Mouse (Mus musculus) heart, postnatal 0 days (tissue): ENCODE results near the gene Eml4. TPM values are rescaled to one million over a fixed set of nuclear protein-coding genes. Genes with fewer than 3 reads are reported as not detected.

ENCODE experiments used
- ATAC-seq: fragments of 200-750 bp; cut with Nextera tagmentation; 2 replicates; pipeline ENCODE4 v1.8.0; 2017; ENCODE audit warnings: low read depth, moderate number of reproducible peaks, moderate library complexity; ENCODE audit not compliant: insufficient read depth
- DNase-seq: peaks from one replicate; pipeline ENCODE4 v3.0.0-alpha.2; 2016; ENCODE audit warnings: low spot score
- H3K27ac ChIP-seq: fragments of 300-500 bp; sonication (generic); 2 replicates; pipeline ENCODE4 v1.5.1; 2014; ENCODE audit warnings: low read depth, mild to moderate bottlenecking
- H3K27me3 ChIP-seq: fragments of 300-500 bp; sonication (generic); 2 replicates; pipeline ENCODE4 v1.6.1; 2014; ENCODE audit warnings: low read length, mixed read lengths; ENCODE audit not compliant: control insufficient read depth, insufficient read depth
- H3K36me3 ChIP-seq: fragments of 300-500 bp; sonication (generic); replicated peaks from 2 replicates; pipeline ENCODE4 v1.6.1; 2014; ENCODE audit warnings: low read length, mixed read lengths; ENCODE audit not compliant: control insufficient read depth, insufficient read depth
- H3K4me1 ChIP-seq: fragments of 300-500 bp; sonication (generic); 2 replicates; pipeline ENCODE4 v1.6.1; 2014; ENCODE audit warnings: antibody characterized with exemption; ENCODE audit not compliant: control insufficient read depth, insufficient read depth
- H3K4me2 ChIP-seq: fragments of 300-500 bp; sonication (generic); 2 replicates; pipeline ENCODE4 v1.6.1; 2014; ENCODE audit warnings: low read depth, mild to moderate bottlenecking, low read length, moderate library complexity
- H3K4me3 ChIP-seq: fragments of 300-500 bp; sonication (generic); 2 replicates; pipeline ENCODE4 v1.5.1; 2014; ENCODE audit warnings: low read depth, low read length
- H3K9ac ChIP-seq: fragments of 300-500 bp; sonication (generic); replicated peaks from 2 replicates; pipeline ENCODE4 v1.6.1; 2014; ENCODE audit warnings: low read depth, low read length, mixed read lengths
- H3K9me3 ChIP-seq: fragments of 300-500 bp; sonication (generic); replicated peaks from 2 replicates; pipeline ENCODE4 v1.6.1; 2016; ENCODE audit warnings: low read length; ENCODE audit not compliant: control insufficient read depth
- CTCF ChIP-seq: IDR thresholded peaks from 2 replicates; pipeline ENCODE4 v1.5.1; 2016; ENCODE audit warnings: antibody characterized with exemption, control low read depth, low read depth
- EP300 ChIP-seq: IDR thresholded peaks from 2 replicates; pipeline ENCODE4 v1.6.1; 2016; ENCODE audit warnings: antibody characterized with exemption, low read depth
- WGBS: fragments of 180-500 bp; shearing (Covaris S2); extraction: QIAGEN DNeasy Blood & Tissue Kit; methylation state at CpG from one replicate; pipeline ENCODE4 v1.1.7; 2014; 5-methylcytosine and 5-hydroxymethylcytosine counted together
- polyA plus RNA-seq: library from polyadenylated mRNA; unstranded; fragments of >200 nt; fragmentation: Nextera tagmentation; extraction: Ambion mirVana; gene quantifications from 2 replicates; pipeline ENCODE4 v1.2.1, GENCODE M21; 2015
- total RNA-seq: library from RNA; depleted of rRNA; stranded (reverse); fragments of >200 nt; gene quantifications from 2 replicates; pipeline ENCODE4 v1.2.3, GENCODE M21; 2014; ENCODE audit warnings: low replicate concordance

The Eml4 gene
- total and polyA plus RNA-seq, 2 experiments from 2014 or later = 5.0 to 15.6 TPM

DNA sequence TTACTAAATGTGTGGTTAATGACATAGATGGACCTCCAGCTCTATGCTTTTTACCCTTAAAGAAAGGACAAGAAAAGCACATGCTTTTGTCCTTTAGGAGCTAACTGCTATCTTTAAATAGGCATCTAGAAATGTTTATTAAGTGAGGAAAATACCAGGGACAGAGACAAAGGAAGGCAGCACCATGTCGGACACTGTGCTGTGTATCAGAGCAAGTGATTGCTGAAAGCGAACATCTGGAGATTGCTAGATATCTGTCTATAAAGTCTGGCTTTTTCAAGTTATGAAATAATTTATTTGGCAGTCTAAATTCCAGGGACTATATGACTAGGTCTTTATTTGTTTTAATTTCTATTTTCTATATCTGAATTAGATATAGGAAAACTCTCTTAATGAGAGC lies 4.8 kb downstream of the Eml4 start:
- DNase-seq (no peak), ATAC-seq (no peak)
- no peaks in the 10 kb centered on the region for H3K36me3 ChIP-seq
- no peaks in the 10 kb centered on the region for H3K27me3 ChIP-seq
- H3K9me3 ChIP-seq = no peaks in the 10 kb centered on the region
- TF ChIP-seq EP300 (no peak), CTCF (no peak)
- H3K4me1 ChIP-seq = peaks cover 15% of the 10 kb centered on the region
- H3K4me3 ChIP-seq = no peak overlapping the region
- H3K4me2 ChIP-seq = no peak overlapping the region
- 62% methylated on average over 2 of the region's 2 CpGs for WGBS
- no peak overlapping the region for H3K27ac ChIP-seq
- no peak overlapping the region for H3K9ac ChIP-seq

DNA sequence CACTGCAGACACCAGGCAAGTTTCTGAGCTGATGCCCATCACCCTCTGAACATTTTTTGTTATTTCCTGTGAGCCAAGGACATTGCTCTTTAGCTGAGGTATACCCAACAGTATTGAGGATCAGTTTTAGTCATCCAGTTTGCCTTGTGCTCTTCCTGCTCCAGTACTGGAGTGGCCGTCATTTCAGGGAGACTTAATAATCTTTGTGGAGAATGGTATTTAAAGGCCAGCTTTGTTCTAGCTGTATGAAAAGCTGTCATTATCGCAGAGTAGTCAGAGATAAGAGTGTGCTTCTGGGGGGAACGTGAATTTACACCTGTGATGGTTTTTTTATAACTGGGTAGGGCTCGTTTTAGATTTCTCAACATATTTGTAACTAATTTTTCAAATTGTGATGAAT lies 9.2 kb downstream of the Eml4 start:
- ATAC-seq (no peak), DNase-seq (no peak)
- H3K27ac ChIP-seq = no peak overlapping the region
- H3K4me2 ChIP-seq = no peak overlapping the region
- H3K9me3 ChIP-seq = no peaks in the 10 kb centered on the region
- H3K9ac ChIP-seq = no peak overlapping the region
- no peaks in the 10 kb centered on the region for H3K36me3 ChIP-seq
- no peak overlapping the region for H3K4me3 ChIP-seq
- TF ChIP-seq EP300 (no peak), CTCF (no peak)
- H3K27me3 ChIP-seq = no peaks in the 10 kb centered on the region
- 28% methylated on average over 4 of the region's 4 CpGs for WGBS
- peaks cover 9% of the 10 kb centered on the region; the same call in 1 of the 2 replicates for H3K4me1 ChIP-seq

DNA sequence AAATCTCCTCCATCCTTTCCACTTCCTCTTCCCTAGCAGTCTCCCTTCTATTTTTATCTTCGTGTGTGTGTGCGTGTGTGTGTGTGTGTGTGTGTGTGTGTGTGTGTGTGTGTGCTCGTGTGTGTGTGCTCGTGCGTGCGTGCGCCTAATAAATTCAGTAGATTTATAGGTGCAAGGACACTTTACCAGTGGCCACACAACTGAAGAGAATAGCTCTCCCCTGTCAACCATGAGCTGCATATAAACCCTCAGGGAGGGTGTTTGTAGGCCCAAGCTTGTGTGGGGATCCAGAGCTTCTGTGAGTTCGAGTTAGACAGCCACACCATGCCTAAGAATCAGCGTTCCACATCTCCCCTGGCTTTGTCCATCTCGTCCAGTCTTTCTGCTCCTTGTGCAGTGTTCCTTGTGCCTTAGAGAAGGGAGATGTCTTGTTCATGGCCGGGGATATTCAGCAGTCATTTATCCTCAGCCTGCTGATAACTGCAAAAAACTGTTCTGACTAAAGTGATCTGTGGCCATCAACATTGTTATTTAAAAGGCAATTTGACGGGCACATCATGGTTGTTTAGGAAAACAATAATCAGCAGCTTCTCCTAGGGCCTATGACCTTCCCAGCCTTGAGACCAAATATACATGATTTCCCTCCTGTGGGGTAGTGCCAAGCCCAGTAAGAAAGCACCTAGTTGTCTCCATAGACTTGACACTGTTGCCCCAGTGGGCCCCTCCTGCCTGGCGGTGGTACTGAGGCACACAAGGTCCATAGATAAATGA lies 10.2 kb downstream of the Eml4 start:
- Histone ChIP-seq H3K9ac (no peak overlapping the region), H3K27me3 (no peaks in the 10 kb centered on the region), H3K4me2 (no peak overlapping the region), H3K36me3 (no peaks in the 10 kb centered on the region), H3K27ac (no peak overlapping the region), H3K9me3 (no peaks in the 10 kb centered on the region), H3K4me1 (peaks cover 18% of the 10 kb centered on the region), H3K4me3 (no peak overlapping the region)
- ATAC-seq = no peak
- no peak for DNase-seq
- WGBS = 67% methylated on average over 13 of the region's 13 CpGs
- TF ChIP-seq EP300 (no peak), CTCF (no peak)

DNA sequence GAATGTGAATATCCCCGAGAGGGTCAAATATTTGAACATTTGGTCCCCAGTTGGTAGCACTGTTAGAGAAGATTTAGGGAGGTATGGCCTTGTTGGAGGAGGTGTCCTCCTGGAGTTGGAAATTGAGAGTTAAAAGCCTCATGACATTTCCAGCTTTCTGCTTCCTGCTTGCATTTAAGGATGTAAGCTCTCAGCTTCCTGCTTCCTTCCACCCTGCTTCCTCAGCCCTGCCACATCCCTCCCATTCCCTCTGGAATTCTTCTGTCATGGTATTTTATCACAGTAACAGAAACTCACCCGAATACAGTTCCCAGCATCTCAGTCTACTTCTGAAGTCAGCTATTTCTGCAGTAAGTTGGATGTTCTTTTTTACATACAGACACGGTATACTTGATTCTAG lies 12.3 kb downstream of the Eml4 start:
- TF ChIP-seq CTCF (no peak), EP300 (no peak)
- WGBS = 46% methylated on average over 3 of the region's 3 CpGs
- H3K9me3 ChIP-seq = no peaks in the 10 kb centered on the region

DNA sequence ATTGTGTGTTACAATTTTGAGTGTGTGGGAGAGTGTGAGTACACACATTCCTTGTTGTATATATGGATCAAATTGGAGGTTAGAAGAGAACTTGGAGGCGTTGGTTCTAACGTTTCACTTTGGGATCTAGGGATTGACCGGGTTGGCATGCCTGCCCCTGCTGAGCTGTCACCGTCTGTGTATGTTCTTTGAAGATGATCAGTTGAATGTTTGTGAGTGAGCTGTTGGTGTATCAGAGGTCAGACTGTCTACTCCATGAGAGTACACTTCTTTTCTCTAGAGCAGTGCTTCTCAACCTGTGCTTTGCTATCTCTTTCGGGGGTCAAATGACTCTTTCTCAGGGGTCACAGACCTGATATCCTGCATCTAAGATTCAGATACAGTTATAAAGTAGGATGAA lies 13.6 kb downstream of the Eml4 start:
- H3K4me1 ChIP-seq = peaks cover 26% of the 10 kb centered on the region

More for the DNA sequence above, 12.3 kb downstream of the Eml4 start:
- Histone ChIP-seq H3K27me3 (no peaks in the 10 kb centered on the region), H3K4me3 (no peak overlapping the region), H3K9ac (no peak overlapping the region), H3K27ac (no peak overlapping the region), H3K36me3 (no peaks in the 10 kb centered on the region), H3K4me2 (no peak overlapping the region), H3K4me1 (peaks cover 26% of the 10 kb centered on the region)
- DNase-seq = peak; percentile 24
- no peak for ATAC-seq

DNA sequence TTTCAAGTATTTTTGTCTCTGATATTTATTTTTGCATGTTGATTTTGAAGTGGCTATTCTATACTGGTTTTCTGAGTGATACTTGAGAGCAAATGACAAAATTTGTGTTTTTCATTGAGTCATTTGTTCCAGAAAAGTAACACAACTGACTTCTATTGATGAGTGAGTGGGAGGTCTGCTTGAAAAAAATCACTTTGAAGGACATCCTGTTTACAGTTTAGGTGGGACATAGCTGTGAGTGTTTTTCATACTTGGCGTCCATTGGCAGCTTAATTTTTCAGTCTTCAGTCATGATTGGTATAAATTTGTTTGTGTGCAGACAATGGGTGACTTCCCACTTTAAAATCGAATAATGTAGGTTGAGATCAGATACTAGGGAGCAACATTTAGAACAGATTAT lies 14.4 kb downstream of the Eml4 start:
- Histone ChIP-seq H3K4me3 (no peak overlapping the region), H3K4me1 (peaks cover 26% of the 10 kb centered on the region), H3K36me3 (no peaks in the 10 kb centered on the region), H3K9ac (no peak overlapping the region), H3K4me2 (no peak overlapping the region), H3K9me3 (no peaks in the 10 kb centered on the region), H3K27ac (no peak overlapping the region; the same call in 1 of the 2 replicates), H3K27me3 (no peaks in the 10 kb centered on the region)
- TF ChIP-seq CTCF = no peak
- no peak for TF ChIP-seq EP300
- WGBS = 61% methylated on average over 2 of the region's 2 CpGs
- DNase-seq = no peak
- no peak for ATAC-seq

More for the DNA sequence above, 13.6 kb downstream of the Eml4 start:
- Histone ChIP-seq H3K4me2 (no peak overlapping the region), H3K4me3 (no peak overlapping the region), H3K9me3 (no peaks in the 10 kb centered on the region), H3K27ac (no peak overlapping the region), H3K27me3 (no peaks in the 10 kb centered on the region), H3K36me3 (no peaks in the 10 kb centered on the region), H3K9ac (no peak overlapping the region)
- ATAC-seq = no peak
- no peak for DNase-seq
- 68% methylated on average over 5 of the region's 5 CpGs for WGBS
- TF ChIP-seq CTCF = no peak
- no peak for TF ChIP-seq EP300
